Mouse (Mus musculus) megakaryocyte, embryonic 14.5 days (primary cell): ENCODE data around the gene Lmna. TPM values are rescaled to one million over a fixed set of nuclear protein-coding genes. Genes with fewer than 3 reads are reported as not detected.

Source experiments
- H3K27me3 ChIP-seq: replicated peaks from 2 replicates; pipeline ENCODE3; 2012; ENCODE audit warnings: inconsistent platforms
- H3K36me3 ChIP-seq: replicated peaks from 2 replicates; pipeline ENCODE3; 2012; ENCODE audit warnings: low read length, inconsistent platforms, mixed read lengths
- H3K4me1 ChIP-seq: 2 replicates; pipeline ENCODE4 v1.6.1; 2012; ENCODE audit warnings: inconsistent platforms
- H3K4me3 ChIP-seq: replicated peaks from 2 replicates; pipeline ENCODE3; 2012; ENCODE audit warnings: moderate library complexity, mild to moderate bottlenecking, inconsistent platforms
- H3K9me3 ChIP-seq: 2 replicates; pipeline ENCODE4 v1.6.1; 2012; ENCODE audit warnings: inconsistent platforms
- FLI1 ChIP-seq: IDR thresholded peaks from 2 replicates; pipeline ENCODE4 v1.6.1; 2012; ENCODE audit warnings: low read length, inconsistent platforms, mixed read lengths
- GATA1 ChIP-seq: IDR thresholded peaks from 3 replicates; pipeline ENCODE4 v1.6.1; 2012; ENCODE audit warnings: mixed read lengths, low read length, inconsistent platforms, borderline replicate concordance
- polyA plus RNA-seq: library from polyadenylated mRNA; stranded (reverse); fragments of >175 nt; gene quantifications from 2 replicates; pipeline ENCODE4 v1.2.3, GENCODE M21; 2012; ENCODE audit warnings: low replicate concordance; ENCODE audit not compliant: insufficient read depth

The Lmna gene
- polyA plus RNA-seq, 1 experiment, result 607 TPM

DNA sequence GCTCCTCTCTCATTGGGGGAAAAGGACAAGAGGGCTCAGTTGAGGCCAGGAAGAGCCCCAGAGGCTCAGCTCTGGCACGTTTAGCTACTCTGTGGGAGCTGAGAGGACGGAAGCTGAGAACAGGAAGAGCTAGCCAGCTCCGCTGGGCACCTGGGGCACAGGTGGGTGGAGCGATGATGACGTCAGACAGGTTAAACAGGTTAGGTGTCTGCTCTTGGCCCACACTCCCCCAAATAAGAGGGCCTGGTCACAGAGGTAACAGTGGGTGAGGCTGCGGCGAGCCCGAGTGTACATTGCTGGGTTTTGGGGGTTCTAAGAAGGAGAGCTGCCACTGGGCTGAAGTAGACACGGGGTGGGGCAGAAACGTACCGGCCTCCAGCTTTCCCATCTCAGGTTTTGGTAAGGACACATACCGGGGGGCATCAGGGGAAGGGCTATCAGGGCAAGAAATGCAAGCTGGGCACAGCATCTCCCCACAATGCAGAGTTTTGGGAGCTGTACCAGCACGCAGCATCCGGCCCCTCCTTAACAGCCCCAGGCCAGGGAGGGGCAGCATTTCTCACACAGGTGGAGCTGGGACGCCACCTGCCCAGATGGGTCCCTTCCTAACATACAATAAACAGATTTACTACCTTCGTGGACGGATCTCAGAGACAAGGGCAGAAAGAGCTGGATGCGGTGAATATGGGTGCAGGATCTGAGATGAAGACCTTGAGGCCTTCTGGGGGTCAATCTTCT lies 38.6 kb upstream of the Lmna start, which contains the start of gene Rab25:
Rab25 (minus strand) TSS at position 121 of the 738 bp plus-strand sequence.
- Histone ChIP-seq H3K36me3 (peaks cover 43% of the 10 kb centered on the region), H3K4me3 (no peak within 1 kb of the TSS), H3K9me3 (no peaks in the 10 kb centered on the region), H3K4me1 (peaks cover 61% of the 10 kb centered on the region), H3K27me3 (no peaks in the 10 kb centered on the region)
- TF ChIP-seq FLI1 (no peak), GATA1 (no peak)

DNA sequence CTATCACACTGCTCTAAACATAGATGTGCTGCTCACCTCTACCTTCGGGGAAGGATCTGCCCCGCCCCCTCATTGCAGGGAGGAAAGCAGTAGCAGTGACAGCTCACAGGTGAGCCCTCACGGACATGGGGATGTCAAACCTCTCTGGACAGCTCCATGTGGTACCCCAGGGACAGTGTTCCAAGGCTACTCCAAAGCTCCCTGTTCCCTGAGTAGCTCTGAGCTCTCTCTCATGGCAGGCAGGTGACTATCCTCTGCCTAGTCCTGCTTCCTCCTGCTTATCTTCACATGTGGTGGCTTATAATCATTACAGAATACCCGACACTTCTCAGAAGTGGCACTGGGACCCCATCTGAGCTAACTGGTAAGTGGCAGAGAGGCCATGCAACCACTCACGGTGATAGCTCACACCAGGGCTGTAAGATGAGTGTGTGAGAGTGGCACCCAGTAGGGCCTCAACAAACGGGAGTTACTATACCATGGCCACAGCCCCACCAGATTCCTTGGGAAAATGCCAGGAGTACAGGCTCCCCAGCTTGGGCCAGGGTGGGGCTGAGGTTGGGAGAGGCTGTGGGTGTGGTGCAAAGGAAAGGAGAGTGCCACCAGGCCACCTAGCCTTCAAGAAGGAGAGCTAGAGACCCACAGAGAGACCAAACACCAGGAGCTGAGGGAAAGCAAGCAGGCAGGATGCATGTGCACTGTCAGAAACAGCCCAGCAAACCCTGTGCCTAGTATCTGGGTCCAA lies 37.1 kb upstream of the Lmna start:
- no peaks in the 10 kb centered on the region for H3K27me3 ChIP-seq
- no peak overlapping the region for H3K4me3 ChIP-seq
- H3K36me3 ChIP-seq, result peaks cover 47% of the 10 kb centered on the region
- no peak for TF ChIP-seq FLI1
- no peak for TF ChIP-seq GATA1
- peaks cover 71% of the 10 kb centered on the region for H3K4me1 ChIP-seq
- H3K9me3 ChIP-seq, result no peaks in the 10 kb centered on the region

DNA sequence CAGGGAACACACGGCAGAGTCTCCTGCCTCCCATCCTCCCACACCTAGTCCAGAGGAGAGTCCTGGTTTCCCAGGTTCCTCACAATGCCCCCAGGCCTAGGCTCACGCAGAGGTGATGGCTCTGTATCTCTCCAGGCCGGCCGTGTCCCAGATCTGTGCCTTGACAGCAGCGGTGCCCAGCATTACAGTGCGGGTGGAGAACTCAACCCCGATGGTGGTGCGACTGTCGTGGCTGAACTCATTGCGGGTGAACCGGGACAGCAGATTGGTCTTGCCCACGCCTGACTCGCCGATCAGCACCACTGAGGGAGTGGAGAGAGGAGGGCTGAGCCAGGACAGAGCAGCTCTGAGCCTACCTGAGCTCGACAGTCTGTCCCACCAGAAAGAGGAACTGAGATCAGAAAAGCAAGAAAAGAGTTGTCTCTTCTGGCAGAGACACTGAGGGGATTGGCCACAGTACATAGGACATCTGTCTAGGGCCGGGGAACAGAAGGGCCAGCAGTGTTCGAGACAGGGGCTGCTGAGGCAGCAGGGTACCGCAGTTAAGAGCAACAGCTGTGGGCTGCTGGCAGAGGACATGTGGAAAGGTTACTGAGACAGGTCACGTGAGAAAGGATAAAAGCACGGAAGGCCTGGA lies 35.3 kb upstream of the Lmna start:
- TF ChIP-seq GATA1 (no peak), FLI1 (no peak)

DNA sequence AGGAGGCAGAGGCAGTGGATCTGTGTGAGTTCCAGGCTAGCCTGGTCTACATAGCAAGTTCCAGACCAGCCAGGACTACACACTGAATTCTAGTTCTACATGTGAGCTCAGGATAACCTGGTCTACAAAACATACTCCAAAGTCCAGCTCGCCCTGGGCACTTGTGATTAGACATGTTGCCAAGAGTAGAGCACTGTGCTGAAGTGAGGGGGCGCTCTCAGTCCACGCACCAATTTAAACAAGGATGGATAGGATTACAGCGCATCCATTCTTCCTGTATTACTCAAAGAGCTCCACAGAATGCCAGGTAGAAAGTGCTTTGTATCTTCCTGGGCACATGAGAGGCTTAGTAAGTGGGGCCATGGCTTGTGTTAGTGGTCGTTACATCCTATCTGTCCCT lies 34.8 kb upstream of the Lmna start:
- Histone ChIP-seq H3K4me1 (peaks cover 63% of the 10 kb centered on the region), H3K4me3 (no peak overlapping the region), H3K27me3 (no peaks in the 10 kb centered on the region), H3K36me3 (peaks cover 31% of the 10 kb centered on the region), H3K9me3 (no peaks in the 10 kb centered on the region)
- TF ChIP-seq FLI1, result no peak
- TF ChIP-seq GATA1, result no peak

More for the DNA sequence above, 35.3 kb upstream of the Lmna start:
- Histone ChIP-seq H3K36me3 (peaks cover 36% of the 10 kb centered on the region), H3K4me1 (peaks cover 64% of the 10 kb centered on the region), H3K27me3 (no peaks in the 10 kb centered on the region), H3K9me3 (no peaks in the 10 kb centered on the region), H3K4me3 (peak overlapping the region; percentile 48)

DNA sequence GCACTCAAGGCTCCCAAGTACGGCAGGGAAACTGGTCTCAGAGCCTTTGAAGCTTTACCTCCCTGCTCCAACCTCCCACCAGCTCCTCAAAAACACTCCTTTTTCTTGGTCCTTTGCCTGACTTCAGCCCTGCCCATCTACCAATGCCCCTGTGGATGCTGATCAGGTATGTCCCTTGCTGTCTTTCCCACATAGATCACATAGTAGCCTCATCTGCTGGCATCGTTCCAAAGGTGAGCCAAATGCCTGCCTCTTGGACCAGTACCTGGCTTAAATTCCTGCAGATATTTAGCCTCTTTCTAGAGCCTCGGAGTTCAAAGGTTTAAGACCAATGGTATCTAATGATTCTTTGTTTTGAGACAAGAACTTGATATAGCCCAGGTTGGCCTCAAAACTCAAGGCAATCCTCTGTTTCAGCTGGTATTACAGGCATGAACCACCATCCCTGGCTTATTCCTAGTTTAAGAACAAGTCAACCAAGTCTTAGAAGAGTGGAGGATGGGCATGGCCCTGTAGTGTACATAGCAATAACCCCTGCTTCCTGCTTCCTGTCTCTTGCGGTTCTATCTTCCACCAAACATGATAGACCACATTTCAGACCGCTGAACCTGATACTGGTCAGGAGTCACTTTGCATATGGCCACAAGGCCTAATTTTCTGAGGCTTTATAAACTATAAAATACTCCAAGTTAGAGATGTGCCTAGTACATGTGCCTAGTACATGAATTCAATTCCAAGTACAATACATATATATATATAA lies 34.1 kb upstream of the Lmna start:
- peaks cover 67% of the 10 kb centered on the region for H3K4me1 ChIP-seq
- no peak overlapping the region for H3K4me3 ChIP-seq
- TF ChIP-seq FLI1 (no peak), GATA1 (no peak)
- H3K36me3 ChIP-seq, result peaks cover 24% of the 10 kb centered on the region
- no peaks in the 10 kb centered on the region for H3K9me3 ChIP-seq
- no peaks in the 10 kb centered on the region for H3K27me3 ChIP-seq

DNA sequence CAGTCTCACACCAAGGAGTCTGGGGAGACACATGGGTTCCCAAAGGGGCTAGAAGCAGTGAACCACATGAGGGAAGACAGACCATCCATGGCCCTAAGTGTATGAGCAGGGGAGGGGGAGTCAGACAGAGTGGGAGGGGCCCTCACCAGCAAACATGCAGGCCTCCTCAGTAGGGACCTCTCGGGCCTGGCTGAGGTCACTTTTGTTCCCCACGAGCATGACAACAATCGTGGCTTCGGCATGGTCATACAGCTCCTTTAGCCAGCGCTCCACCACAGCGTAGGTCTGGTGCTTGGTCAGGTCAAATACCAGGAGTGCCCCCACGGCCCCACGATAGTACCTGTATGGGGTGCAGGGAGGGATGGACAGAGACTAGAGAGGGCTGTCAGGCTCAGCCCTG lies 33.4 kb upstream of the Lmna start:
- no peak for TF ChIP-seq GATA1
- TF ChIP-seq FLI1, result no peak
- Histone ChIP-seq H3K27me3 (no peaks in the 10 kb centered on the region), H3K36me3 (peaks cover 17% of the 10 kb centered on the region), H3K4me1 (peaks cover 73% of the 10 kb centered on the region), H3K9me3 (no peaks in the 10 kb centered on the region), H3K4me3 (no peak overlapping the region)

DNA sequence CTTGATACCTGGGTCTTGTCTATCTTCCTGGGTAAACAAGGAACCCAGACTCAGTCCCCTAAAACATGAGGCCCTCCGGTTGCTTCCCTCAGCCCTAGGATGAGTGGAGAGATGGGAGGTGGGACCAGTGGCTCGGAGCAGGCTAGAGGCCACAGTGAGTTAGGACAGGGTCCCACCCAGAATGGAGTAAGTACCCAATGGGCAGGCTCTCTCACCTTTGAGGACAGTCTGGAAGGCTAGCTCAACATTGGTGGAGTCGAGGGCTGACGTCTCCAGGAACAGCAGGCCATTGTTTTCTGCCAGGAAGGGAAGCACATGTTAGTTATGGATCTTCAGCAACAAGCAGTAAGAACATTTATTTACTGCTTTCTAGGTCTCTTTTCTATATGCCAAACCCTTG lies 32.7 kb upstream of the Lmna start:
- Histone ChIP-seq H3K9me3 (no peaks in the 10 kb centered on the region), H3K27me3 (no peaks in the 10 kb centered on the region), H3K36me3 (peaks cover 11% of the 10 kb centered on the region), H3K4me1 (peaks cover 77% of the 10 kb centered on the region), H3K4me3 (no peak overlapping the region)
- no peak for TF ChIP-seq GATA1
- no peak for TF ChIP-seq FLI1

DNA sequence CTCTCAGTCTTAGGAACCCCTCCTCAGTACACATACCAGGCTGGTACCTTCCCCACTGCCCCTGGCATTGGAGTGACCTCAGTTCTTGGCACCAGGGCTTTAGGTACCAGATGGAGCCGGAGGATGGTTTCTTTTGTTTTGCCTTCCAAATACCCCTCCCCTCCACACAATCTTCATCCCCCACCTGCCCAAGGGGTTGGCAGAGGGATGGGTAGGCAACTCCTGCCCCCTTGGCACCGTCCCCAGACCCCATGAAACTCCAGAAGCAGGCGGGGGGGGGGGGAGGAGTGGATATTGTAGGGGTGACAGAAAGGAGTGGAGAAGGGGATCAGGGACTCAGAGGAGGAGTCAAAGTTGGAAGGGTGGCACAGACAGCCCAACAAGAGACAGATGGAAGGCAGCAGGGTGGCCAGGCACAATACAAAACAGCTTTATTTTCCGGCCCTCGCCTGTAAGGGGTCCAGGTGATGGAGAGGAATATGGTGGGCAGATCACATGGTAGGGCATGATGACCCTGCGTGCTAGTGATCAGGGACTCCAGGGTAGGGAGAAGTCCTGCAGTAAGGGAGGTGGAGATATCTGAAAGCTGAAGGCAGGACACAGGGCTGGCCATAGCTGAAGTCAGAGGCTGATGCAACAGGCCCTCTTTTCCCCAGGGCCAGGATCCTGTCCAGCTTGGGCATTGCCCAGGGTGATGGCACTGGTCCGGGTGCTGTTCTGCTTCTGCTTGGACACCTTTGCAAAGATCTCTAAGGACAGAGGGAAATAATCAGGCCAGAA lies 32.1 kb upstream of the Lmna start:
- peaks cover 6% of the 10 kb centered on the region for H3K36me3 ChIP-seq
- TF ChIP-seq FLI1 (no peak), GATA1 (no peak)
- no peaks in the 10 kb centered on the region for H3K9me3 ChIP-seq
- no peaks in the 10 kb centered on the region for H3K27me3 ChIP-seq
- H3K4me1 ChIP-seq, result peaks cover 78% of the 10 kb centered on the region
- H3K4me3 ChIP-seq, result no peak overlapping the region

DNA sequence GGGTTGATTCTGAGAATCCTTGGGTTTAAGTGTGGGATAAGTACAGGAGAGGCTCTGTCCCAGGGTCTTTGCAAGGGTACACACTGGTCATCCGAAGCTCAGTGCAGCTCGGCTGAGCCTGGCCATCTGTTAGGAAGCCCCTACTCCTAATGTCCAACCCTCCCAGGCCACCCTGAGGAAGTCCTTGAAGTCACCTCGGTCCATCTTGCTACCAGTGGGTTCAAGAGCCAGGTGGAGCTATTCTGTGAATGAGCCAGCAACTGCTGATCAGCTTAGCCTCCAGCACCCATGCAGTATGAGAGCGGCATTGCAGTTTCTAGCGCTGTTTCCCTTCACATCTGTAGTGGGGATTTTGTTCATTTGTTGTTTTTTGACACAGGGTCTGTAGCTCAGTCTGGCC lies 30.3 kb upstream of the Lmna start:
- Histone ChIP-seq H3K4me3 (no peak overlapping the region), H3K27me3 (peaks cover 8% of the 10 kb centered on the region), H3K36me3 (peaks cover 3% of the 10 kb centered on the region), H3K4me1 (peaks cover 82% of the 10 kb centered on the region), H3K9me3 (no peaks in the 10 kb centered on the region)
- no peak for TF ChIP-seq GATA1
- TF ChIP-seq FLI1, result no peak
